Mouse (Mus musculus): ENCODE measurements around the gene Wnk2. TPM values are rescaled to one million over a fixed set of nuclear protein-coding genes. Genes with fewer than 3 reads are reported as not detected.

The Wnk2 gene
- polyA plus RNA-seq, 1 experiment from 2014 or later, result 10.3 TPM

DNA sequence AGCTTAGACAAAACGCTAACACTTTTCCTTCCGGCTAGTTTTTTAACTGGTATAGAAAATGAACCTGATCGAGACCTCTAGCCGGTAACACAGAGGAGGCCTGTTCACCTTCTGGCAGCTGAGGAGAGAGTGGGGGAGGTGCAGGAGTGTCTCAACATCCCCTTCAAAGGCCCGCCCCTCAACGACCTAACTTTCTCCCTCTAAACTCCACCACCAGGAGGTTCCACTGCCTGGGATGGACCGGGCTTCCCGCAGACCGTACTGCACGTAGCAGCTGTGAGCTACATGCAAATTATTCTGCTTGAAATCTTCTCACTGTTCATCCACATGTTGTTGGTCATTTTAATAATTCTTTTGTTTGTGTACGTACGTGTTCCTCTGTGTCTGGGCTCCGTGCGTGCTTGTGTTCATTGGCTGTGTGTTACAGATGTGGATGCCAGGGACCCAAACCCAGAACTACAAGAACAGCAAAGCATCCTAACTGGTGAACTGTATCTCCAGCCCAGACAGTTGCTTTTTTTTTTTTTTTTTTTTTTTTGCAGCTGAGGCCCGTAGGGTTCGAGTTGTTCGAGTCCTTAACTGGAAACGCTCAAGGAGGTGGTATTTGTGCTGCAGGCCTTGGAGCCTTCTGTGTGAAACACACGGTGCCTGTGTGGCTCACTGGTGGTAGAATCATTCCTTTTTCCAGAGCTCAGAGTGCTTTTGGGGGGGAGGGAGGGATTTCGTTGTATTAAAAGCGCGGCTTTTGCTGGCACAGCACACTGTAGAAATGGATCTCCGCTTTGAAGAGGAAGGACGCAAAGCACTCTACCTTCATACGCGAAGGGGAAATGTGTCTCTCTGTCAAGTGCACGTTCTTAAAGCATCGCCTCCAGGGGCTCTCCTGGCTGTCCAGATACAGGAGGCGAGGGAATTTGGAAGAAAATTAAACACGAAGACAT lies 132.2 kb downstream of the Wnk2 start:
- WGBS, result 4% methylated on average over 30 of the region's 30 CpGs

GRCm38 (mm10) chr13:49013206-49013794 lies 134.5 kb downstream of the Wnk2 start:
- Histone ChIP-seq H3K27me3 (ENCODE audit: control insufficient read depth, insufficient read depth, low read length) (no peaks in the 10 kb centered on the region; the same call in 1 of the 2 replicates), H3K9ac (ENCODE audit: low read length) (no peak overlapping the region), H3K4me2 (ENCODE audit: low read depth, low read length, severe bottlenecking) (no peak overlapping the region), H3K4me3 (ENCODE audit: low read depth, low read length) (no peak overlapping the region), H3K27ac (ENCODE audit: low read depth, low read length) (0 out of 2 replicates have a peak overlapping the region, but pooled peaks have one; percentile 33), H3K36me3 (ENCODE audit: control insufficient read depth, insufficient read depth, low read length) (no peaks in the 10 kb centered on the region), H3K9me3 (ENCODE audit: control insufficient read depth, low read length) (peaks cover 7% of the 10 kb centered on the region; the same call in 1 of the 2 replicates), H3K4me1 (replicated peaks; ENCODE audit: control insufficient read depth, insufficient read depth, low read length) (peaks cover 5% of the 10 kb centered on the region; the same call in 1 of the 2 replicates)
- ATAC-seq (replicated peaks; ENCODE audit: low FRiP score) (peak; percentile 35; the same call in 1 of the 2 replicates), DNase-seq (ENCODE audit: low spot score) (no peak)
- WGBS, result 18% methylated on average over 5 of the region's 5 CpGs

More for the DNA sequence above, 132.2 kb downstream of the Wnk2 start:
- Histone ChIP-seq H3K9ac (ENCODE audit: low read length) (peak overlapping the region; percentile 30), H3K4me1 (replicated peaks; ENCODE audit: control insufficient read depth, insufficient read depth, low read length) (peaks cover 8% of the 10 kb centered on the region; the same call in 1 of the 2 replicates), H3K36me3 (ENCODE audit: control insufficient read depth, insufficient read depth, low read length) (no peaks in the 10 kb centered on the region), H3K9me3 (ENCODE audit: control insufficient read depth, low read length) (peaks cover 7% of the 10 kb centered on the region; the same call in 1 of the 2 replicates), H3K4me2 (ENCODE audit: low read depth, low read length, severe bottlenecking) (peak overlapping the region; percentile 33), H3K27ac (ENCODE audit: low read depth, low read length) (no peak overlapping the region), H3K27me3 (ENCODE audit: control insufficient read depth, insufficient read depth, low read length) (no peaks in the 10 kb centered on the region), H3K4me3 (ENCODE audit: low read depth, low read length) (peak overlapping the region; percentile 7; the same call in 1 of the 2 replicates)
- DNase-seq (ENCODE audit: low spot score) (no peak), ATAC-seq (replicated peaks; ENCODE audit: low FRiP score) (peak; percentile 53; the same call in 1 of the 2 replicates)

DNA sequence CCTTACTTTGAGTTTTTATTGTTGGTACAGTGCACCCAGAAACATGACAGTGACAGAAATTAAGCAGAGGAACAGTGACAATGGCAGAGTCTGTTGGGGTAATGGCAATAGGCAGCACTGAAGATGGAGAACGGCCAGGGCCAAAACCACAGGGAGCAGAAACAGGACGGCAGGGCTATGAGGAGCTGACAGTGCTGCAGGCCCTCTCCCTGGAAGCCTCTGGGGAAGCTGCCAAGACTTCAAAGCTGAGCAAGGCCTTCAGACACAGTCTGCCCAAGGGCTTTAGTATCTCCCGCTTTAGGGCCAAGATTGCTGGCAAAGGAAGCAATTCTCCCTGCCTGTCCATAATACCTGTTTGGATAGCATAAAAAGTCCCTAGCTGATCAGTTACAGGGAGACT lies 146.1 kb downstream of the Wnk2 start:
- Histone ChIP-seq H3K9ac (ENCODE audit: low read length) (no peak overlapping the region), H3K9me3 (ENCODE audit: control insufficient read depth, low read length) (no peaks in the 10 kb centered on the region), H3K36me3 (ENCODE audit: control insufficient read depth, insufficient read depth, low read length) (no peaks in the 10 kb centered on the region), H3K4me3 (ENCODE audit: low read depth, low read length) (no peak overlapping the region), H3K27me3 (ENCODE audit: control insufficient read depth, insufficient read depth, low read length) (no peaks in the 10 kb centered on the region), H3K4me2 (ENCODE audit: low read depth, low read length, severe bottlenecking) (no peak overlapping the region), H3K27ac (ENCODE audit: low read depth, low read length) (no peak overlapping the region), H3K4me1 (replicated peaks; ENCODE audit: control insufficient read depth, insufficient read depth, low read length) (no peaks in the 10 kb centered on the region)
- DNase-seq (ENCODE audit: low spot score) (no peak), ATAC-seq (replicated peaks; ENCODE audit: low FRiP score) (no peak)
- WGBS, result 80% methylated on average over 3 of the region's 3 CpGs

DNA sequence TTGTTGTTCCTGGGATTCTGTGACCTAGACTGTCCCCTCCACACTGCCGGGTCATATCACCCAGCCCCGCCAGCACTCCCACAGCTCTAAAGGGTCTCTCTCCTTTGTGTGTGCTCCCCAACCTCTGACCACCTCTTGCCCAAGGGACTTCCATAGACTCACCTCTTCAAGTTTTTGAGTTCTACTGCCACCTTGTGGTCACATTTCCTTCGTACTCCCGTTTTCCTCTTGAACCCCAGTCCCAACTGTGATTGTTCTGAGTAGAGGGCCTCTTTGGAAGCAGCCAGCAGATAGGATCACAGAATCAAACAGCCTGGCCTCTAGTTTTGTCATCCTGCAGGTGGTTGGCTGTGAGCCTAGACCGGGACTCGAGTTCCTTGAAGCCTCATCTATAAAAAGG lies 149.2 kb downstream of the Wnk2 start:
- Histone ChIP-seq H3K36me3 (ENCODE audit: control insufficient read depth, insufficient read depth, low read length) (no peaks in the 10 kb centered on the region), H3K27ac (ENCODE audit: low read depth, low read length) (no peak overlapping the region), H3K4me2 (ENCODE audit: low read depth, low read length, severe bottlenecking) (no peak overlapping the region), H3K4me1 (replicated peaks; ENCODE audit: control insufficient read depth, insufficient read depth, low read length) (peaks cover 5% of the 10 kb centered on the region; the same call in 1 of the 2 replicates), H3K9me3 (ENCODE audit: control insufficient read depth, low read length) (no peaks in the 10 kb centered on the region), H3K9ac (ENCODE audit: low read length) (no peak overlapping the region), H3K27me3 (ENCODE audit: control insufficient read depth, insufficient read depth, low read length) (no peaks in the 10 kb centered on the region), H3K4me3 (ENCODE audit: low read depth, low read length) (no peak overlapping the region)
- peak; percentile 69 for DNase-seq (ENCODE audit: low spot score)
- 15% methylated on average over 6 of the region's 6 CpGs for WGBS
- peak; percentile 53; the same call in 1 of the 2 replicates for ATAC-seq (replicated peaks; ENCODE audit: low FRiP score)

GRCm38 (mm10) chr13:48996731-48997130 lies 151.1 kb downstream of the Wnk2 start:
- ATAC-seq (replicated peaks; ENCODE audit: low FRiP score), result no peak
- WGBS, result 91% methylated on average over 4 of the region's 4 CpGs
- DNase-seq (ENCODE audit: low spot score), result no peak
- no peak overlapping the region for H3K4me3 ChIP-seq (ENCODE audit: low read depth, low read length)
- H3K4me1 ChIP-seq (replicated peaks; ENCODE audit: control insufficient read depth, insufficient read depth, low read length), result peaks cover 5% of the 10 kb centered on the region; the same call in 1 of the 2 replicates
- no peaks in the 10 kb centered on the region for H3K9me3 ChIP-seq (ENCODE audit: control insufficient read depth, low read length)
- H3K27me3 ChIP-seq (ENCODE audit: control insufficient read depth, insufficient read depth, low read length), result no peaks in the 10 kb centered on the region
- no peak overlapping the region for H3K27ac ChIP-seq (ENCODE audit: low read depth, low read length)
- no peak overlapping the region for H3K9ac ChIP-seq (ENCODE audit: low read length)
- no peaks in the 10 kb centered on the region for H3K36me3 ChIP-seq (ENCODE audit: control insufficient read depth, insufficient read depth, low read length)
- H3K4me2 ChIP-seq (ENCODE audit: low read depth, low read length, severe bottlenecking), result no peak overlapping the region

DNA sequence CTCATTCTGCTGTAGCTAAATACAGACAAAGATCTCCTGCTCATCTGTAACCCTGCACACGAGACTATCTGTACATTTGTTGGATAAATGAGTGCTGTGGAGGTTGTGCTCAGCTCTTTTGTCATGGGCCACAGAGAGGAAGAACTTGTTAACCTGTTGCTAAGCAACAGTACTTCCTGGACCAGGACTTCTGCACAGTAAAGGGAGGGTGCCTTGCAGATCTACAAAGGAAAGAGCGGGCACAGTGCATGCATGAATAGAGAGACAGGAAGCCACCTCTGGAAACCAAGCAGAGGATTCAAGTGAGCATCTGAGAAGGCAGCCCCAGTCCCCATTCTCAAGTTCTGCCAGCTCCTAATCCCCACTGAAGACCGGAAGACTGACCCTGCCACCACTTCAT lies 152.9 kb downstream of the Wnk2 start:
- Histone ChIP-seq H3K27me3 (ENCODE audit: control insufficient read depth, insufficient read depth, low read length) (no peaks in the 10 kb centered on the region), H3K36me3 (ENCODE audit: control insufficient read depth, insufficient read depth, low read length) (no peaks in the 10 kb centered on the region), H3K9me3 (ENCODE audit: control insufficient read depth, low read length) (no peaks in the 10 kb centered on the region), H3K27ac (ENCODE audit: low read depth, low read length) (no peak overlapping the region), H3K4me1 (replicated peaks; ENCODE audit: control insufficient read depth, insufficient read depth, low read length) (peaks cover 5% of the 10 kb centered on the region; the same call in 1 of the 2 replicates), H3K4me2 (ENCODE audit: low read depth, low read length, severe bottlenecking) (no peak overlapping the region), H3K4me3 (ENCODE audit: low read depth, low read length) (no peak overlapping the region), H3K9ac (ENCODE audit: low read length) (no peak overlapping the region)
- ATAC-seq (replicated peaks; ENCODE audit: low FRiP score) (peak; percentile 58; the same call in 1 of the 2 replicates), DNase-seq (ENCODE audit: low spot score) (no peak)
- WGBS, result 13% methylated on average over 3 of the region's 3 CpGs

- Histone ChIP-seq H3K9me3 (ENCODE audit: control insufficient read depth, low read length) (no peaks in the 10 kb centered on the region), H3K27ac (ENCODE audit: low read depth, low read length) (no peak overlapping the region), H3K27me3 (ENCODE audit: control insufficient read depth, insufficient read depth, low read length) (no peaks in the 10 kb centered on the region), H3K4me3 (ENCODE audit: low read depth, low read length) (no peak overlapping the region), H3K4me1 (replicated peaks; ENCODE audit: control insufficient read depth, insufficient read depth, low read length) (peaks cover 5% of the 10 kb centered on the region; the same call in 1 of the 2 replicates), H3K9ac (ENCODE audit: low read length) (no peak overlapping the region), H3K4me2 (ENCODE audit: low read depth, low read length, severe bottlenecking) (no peak overlapping the region), H3K36me3 (ENCODE audit: control insufficient read depth, insufficient read depth, low read length) (no peaks in the 10 kb centered on the region)
- ATAC-seq (replicated peaks; ENCODE audit: low FRiP score) (no peak), DNase-seq (ENCODE audit: low spot score) (no peak)
These were observed 154.9 kb downstream of the Wnk2 start for GRCm38 (mm10) chr13:48992914-48993313.

GRCm38 (mm10) chr13:48990138-48990537 lies 157.7 kb downstream of the Wnk2 start:
- Histone ChIP-seq H3K4me2 (ENCODE audit: low read depth, low read length, severe bottlenecking) (no peak overlapping the region), H3K9me3 (ENCODE audit: control insufficient read depth, low read length) (no peaks in the 10 kb centered on the region), H3K27ac (ENCODE audit: low read depth, low read length) (no peak overlapping the region), H3K27me3 (ENCODE audit: control insufficient read depth, insufficient read depth, low read length) (no peaks in the 10 kb centered on the region), H3K9ac (ENCODE audit: low read length) (no peak overlapping the region), H3K36me3 (ENCODE audit: control insufficient read depth, insufficient read depth, low read length) (no peaks in the 10 kb centered on the region), H3K4me1 (replicated peaks; ENCODE audit: control insufficient read depth, insufficient read depth, low read length) (peaks cover 2% of the 10 kb centered on the region; the same call in 1 of the 2 replicates), H3K4me3 (ENCODE audit: low read depth, low read length) (no peak overlapping the region)
- ATAC-seq (replicated peaks; ENCODE audit: low FRiP score), result no peak
- no peak for DNase-seq (ENCODE audit: low spot score)
- WGBS, result 80% methylated on average over 2 of the region's 2 CpGs
